Mouse (Mus musculus): ENCODE results near the gene Insr.
"Not testable (repeated sequence)": the region's sequence is repeated elsewhere in the genome, so short reads cannot be mapped to it uniquely, and the experiment has no call there.

The Insr gene

DNA sequence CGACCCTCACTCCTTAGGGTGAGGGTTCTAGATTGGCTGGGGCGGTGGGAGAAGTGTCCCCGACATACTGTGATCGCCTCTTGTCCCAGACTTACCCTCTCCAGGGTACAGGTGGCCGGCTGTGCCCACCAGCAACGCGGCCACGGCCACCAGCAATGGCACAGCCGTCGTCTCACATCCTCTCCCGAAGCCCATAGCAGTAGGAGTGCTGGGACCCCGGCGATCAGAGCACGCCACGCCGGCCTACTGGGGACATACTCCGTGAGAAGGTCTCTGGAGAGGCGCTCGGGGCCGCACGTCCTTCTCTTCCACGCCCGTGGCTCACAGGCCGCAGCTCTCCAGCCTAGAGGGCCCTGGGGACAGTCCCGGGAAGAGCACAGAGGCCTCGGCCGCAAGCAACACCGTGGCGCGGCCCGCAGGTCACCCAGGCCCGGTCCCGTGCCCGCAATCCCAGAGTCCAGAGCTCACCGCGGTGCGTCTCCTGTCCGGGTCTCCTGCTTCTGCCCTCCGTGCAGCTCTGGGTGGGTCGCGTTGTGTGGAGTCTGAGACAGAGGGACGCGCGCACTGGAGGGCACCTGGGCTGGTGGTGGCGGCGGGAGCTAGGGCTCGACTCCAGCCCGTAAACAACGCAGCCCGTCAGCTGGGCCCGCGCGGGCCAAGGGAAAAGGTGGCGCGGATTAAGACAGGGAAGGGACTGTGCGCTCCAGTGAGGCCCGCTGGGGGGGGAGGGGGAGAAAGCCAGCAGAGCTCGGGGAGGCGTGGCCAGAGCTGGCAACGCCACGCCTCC is at the start of gene Insr:
Insr (minus strand) TSS at position 684 of the 787 bp plus-strand sequence.
- DNase-seq (ENCODE audit: low read depth in 2 of 2, low spot score in 2 of 2) = peak; percentile 78 to 89

DNA sequence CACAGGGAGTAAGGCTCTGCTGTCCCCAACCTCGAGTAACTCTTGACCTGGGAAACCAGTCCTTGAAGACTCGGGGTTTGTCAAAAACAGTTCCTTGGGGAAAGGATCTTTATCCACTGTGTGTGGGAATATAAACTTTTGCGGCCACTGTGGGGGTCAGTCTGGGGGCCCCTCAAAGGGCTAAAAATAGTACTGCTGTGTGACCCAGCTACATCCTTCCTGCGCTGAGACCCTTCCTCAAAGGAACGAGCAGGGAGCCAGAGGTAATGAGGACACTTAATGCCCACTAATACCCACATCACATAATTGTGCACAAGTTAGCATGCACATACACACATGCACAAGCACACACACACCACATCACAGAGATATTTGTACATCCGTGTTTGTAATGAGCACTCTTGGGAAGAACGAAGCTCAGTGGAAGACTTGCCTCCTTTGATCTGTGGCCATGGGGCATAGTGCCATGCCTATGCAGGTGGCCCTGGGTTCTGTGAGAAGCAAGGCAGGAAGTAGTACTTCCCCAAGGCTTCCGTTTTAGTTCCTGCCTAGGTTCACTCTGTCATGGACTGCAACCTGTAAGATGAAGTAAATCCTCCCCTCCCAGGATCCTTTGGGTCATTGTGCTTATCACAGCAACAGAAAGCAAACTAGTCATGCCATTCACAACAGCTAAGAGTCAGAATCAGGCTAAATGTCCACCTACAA is 48.3 kb upstream of the Insr start:
- peak in 1 of 2 experiments; percentile 7 for DNase-seq (ENCODE audit: low read depth in 2 of 2, low spot score in 2 of 2)

DNA sequence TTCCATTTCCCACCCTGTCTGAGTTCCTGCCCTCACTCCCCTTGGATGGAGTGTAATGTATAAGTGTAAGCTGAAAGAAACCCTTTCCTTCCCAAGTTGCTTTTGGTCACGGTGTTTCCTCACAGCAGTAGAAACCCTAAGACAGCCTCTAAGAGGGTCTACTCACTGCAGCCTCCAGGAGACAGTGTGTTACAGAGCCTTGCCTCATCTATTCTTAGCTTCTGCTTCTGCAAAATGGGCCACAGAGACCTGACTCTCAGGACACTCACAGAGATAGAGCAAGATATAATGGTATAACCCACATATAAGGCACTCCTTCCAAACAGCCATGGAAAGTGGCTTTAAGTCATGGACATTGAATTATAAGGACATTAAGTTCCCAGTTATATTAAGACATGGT is 47.6 kb upstream of the Insr start:
- DNase-seq (ENCODE audit: low read depth in 2 of 2, low spot score in 2 of 2) = no peak

DNA sequence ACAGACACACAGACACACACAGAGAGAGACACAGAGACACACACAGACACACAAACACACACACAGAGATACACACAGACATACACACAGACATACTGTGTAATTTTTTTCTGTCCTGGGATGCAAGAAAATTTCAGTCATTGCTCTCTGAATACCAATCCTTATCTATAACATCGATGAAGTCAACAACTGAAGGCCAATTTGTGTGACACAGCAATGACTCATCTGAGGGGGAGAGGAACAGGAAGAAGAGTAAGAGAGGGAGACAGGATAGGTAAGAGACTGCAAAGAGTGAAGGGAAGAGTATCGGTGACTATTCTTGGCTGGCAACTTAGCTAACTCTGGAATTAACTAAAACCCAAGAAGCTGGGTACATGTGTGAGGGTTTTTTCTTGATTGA is 44.8 kb upstream of the Insr start:
- DNase-seq (ENCODE audit: low read depth in 2 of 2, low spot score in 2 of 2) = peak in 1 of 2 experiments; percentile 14

DNA sequence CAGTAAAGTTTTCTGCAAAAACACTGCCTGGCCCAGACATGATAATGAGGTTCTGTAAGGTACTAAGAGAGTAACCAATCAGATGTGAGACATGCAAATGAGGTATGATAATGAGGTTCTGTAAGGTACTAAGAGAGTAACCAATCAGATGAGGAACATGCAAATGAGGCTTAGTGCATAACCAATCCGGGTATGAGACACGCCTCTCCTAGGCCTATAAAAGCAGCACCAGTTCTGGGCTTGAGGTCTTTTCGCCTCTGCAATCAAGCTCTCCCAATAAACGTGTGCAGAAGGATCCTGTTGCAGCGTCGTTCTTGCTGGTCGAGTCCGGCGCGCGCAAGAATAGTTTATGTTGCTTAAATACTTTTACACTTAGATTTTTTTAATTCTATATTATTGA is 39.9 kb upstream of the Insr start:
- not testable (repeated sequence) for DNase-seq (ENCODE audit: low read depth in 2 of 2, low spot score in 2 of 2)

DNA sequence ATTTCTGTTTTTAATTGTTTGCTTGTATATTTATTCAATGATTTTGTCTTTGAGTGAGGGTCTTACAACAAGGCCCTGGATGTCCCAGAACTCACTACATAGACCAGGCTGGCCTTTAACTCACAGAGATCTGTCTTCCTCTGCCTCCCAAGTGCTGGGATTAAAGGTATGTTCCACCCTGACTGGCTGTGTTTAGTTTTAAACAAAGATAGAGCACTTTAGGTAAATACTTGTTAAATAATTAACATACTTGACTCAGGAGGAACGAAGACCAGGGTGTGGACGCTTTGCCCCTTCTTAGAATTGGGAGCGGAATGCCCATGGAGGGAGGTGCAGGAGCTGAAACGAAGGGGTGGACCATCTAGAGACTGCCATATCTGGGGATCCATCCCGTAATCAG is 37.2 kb upstream of the Insr start:
- DNase-seq (ENCODE audit: low read depth in 2 of 2, low spot score in 2 of 2) = no peak

DNA sequence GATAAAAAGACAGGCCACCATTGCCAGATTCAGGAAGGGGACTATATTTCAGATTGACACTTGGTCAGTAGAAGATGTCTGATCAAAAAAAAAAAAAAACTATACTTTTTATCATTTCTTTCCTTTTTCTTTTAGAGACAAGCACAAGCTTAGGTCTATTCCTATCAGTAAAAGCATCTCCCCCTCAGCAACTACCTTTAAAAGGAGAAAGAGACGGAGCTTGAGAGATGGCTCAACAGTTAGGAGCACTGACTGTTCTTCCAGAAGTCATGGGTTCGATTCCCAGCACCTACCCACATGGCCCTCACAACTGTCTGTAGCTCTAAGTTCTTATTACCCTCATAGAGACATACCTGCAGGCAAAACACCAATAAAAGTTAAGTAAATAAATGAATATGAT is 34.9 kb upstream of the Insr start:
- no peak for DNase-seq (ENCODE audit: low read depth in 2 of 2, low spot score in 2 of 2)

DNA sequence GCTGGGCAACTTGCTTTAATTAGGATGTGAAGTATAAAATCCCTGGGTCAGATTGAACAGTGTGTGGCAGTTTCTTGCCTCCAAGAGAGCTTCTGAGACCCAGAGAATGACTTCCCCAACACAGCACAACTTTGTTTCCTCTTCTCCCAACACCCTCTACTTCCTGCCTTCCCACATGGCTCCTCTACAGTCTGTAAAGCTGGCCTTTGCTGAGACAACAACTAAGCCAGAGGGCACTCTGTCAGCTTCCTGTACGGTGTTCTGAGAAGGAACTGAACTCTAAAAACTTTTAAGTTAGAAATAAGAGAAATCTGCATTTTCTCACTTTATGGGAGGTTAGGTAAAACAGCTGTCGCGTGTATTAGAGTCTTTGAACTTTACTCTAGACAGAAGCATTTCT is 34.4 kb upstream of the Insr start:
- DNase-seq (ENCODE audit: low read depth in 2 of 2, low spot score in 2 of 2) = no peak

DNA sequence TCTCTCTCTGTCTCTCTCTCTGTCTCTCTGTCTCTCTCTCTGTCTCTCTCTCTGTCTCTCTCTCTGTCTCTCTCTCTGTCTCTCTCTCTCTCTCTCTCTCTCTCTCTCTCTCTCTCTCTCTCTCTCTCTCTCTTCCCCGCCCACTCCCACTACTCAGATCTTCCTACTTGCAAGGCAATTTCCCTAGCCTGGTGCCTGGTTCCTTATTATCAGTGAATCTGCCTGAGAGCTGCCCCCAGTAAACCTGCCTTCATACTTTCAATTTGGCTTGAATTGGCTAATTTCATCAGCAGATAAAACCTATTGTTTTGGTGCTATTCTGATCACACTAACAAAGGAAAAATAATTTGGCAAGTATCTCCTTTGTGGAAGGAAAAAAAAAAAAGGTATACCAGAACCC is 34.0 kb upstream of the Insr start:
- DNase-seq (ENCODE audit: low read depth in 2 of 2, low spot score in 2 of 2) = not testable (repeated sequence)

DNA sequence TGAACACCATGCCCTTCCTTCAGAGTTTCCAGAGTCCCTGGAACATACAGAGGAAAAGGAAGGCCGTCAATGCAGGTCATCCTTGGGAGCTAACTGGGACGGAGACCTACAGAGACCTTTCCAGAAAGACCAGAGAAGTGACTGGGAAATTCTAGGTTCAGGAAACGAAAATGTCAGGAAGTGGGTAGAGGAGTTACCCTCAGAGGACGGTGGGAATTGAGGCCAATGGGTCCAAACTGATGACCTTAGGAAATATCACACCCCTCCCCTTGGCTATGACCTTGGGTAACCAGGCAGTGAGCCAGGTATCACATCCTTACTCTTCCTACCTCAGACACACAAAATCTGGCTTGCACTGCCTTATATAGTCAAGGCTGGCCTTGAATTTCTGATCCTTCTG is 32.1 kb upstream of the Insr start:
- DNase-seq (ENCODE audit: low read depth in 2 of 2, low spot score in 2 of 2) = no peak

DNA sequence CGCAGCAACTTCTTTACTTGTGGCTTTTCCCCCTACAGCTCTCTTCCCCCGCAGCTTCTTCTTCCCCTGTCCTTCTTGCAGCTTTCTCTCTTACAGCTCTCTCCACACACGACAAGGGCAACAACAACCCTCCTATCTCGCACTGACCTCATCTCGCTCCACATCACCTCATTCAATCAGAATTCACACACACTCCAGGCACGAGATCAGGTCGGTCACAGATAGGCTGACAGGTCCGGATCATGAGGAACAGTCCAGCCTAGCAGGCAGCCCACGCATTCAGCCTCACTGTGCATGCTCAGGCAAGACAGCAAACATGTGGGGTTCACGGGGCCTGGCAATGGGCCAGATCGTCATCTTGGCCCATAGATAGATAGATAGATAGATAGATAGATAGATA is 30.2 kb upstream of the Insr start:
- DNase-seq (ENCODE audit: low read depth in 2 of 2, low spot score in 2 of 2) = no peak

DNA sequence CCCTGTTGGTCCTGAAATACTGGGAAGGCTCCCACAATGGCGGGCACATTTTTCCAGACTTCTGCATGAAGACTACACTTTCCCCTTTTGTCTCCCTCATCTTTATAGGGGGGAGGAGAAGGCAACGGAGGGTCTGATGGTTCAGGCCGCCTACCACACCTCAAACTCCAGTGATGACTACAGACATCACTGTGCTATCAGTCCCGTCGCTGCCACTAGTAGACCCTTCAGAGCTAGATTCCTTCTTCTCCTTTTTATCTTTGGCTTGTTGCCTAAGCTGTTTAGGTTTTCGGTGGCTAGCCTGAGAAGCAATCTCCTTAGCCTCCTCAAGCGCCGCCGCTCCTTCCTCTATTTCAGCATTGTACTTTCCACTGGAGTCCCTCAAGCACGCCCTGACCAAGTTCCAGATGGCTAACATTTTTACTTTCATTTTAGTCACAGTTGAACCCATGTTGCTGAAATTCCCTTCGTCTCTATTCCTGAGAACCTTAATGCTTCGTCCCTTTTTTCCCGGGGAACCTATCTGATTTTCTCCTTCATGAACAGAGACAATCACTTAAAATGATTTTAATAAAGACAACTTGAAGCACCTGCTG is 28.9 kb upstream of the Insr start:
- not testable (repeated sequence) for DNase-seq (ENCODE audit: low read depth in 2 of 2, low spot score in 2 of 2)

DNA sequence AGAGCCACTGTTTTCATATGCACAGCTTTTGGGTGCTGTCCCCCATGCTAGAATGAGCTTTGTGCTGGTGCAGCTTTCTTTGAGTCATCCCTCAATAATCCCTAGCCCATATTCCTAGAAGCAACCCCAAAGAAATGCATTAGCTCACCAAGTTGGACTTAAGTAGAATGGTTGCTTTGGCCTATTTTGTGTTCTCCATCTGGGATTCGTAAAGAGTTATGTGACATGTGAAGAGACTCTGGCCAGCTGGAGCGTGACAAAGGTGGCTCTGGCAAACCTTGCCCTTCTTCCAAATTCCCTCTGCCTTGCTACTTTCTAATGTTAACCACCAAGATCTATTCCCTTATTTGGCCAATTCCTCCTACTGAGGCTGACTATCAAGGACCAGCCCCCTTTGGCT is 22.7 kb upstream of the Insr start:
- DNase-seq (ENCODE audit: low read depth in 2 of 2, low spot score in 2 of 2) = no peak

DNA sequence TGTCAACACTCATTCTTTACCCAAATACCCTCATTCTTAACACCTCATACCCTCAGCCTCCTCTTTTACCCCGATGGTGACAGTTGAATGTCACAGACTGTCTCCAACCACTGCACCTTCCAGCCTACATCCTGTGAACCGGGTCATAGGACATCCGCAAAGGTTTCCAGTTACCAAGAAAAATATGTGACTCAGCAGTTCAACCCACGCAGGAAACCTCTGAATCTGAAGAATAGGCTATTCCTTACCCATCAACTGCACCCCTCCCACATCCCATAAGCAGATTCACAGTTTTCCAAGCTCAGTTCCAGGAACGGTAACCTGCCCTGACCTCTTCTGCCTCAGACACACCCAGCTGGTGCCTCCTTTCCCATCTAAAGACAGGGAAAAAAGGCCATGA is 19.9 kb upstream of the Insr start:
- no peak for DNase-seq (ENCODE audit: low read depth in 2 of 2, low spot score in 2 of 2)

DNA sequence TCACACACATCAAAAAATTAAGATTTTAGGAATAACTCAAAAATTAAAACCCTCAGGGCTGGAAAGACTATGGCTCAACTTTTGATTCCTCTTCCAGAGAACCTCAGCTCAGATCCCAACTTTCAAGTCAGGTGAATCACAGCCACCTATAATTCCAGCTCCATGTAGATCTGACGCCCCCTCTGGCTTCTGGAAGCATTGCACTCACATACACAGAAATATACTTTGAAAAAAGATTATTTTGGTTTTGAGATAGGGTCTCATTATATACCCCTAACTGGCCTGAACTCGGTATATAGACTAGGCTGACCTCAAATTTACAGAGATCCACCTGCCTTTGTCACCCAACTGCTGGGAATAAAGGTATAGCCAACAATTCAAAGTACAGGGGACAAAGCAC is 6.4 kb upstream of the Insr start:
- DNase-seq (ENCODE audit: low read depth in 2 of 2, low spot score in 2 of 2) = no peak

DNA sequence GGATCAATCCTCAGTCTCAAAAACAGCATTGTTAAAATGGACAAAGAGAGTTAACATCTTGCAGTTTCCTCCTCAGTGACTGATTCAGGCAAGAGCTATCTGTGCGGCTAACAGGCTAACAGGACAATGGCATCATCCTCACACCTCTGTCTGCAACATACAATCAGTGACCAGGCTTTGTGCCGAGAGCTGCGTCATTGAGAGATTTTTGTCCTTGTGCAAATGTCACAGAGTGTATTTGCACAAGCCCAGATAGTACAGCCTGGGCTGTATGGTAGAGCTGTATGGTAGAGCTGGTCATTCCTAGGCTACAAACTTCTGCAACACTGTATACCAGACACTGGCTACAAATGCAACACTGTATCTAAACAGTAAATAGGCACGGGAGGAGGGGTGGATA is 5.2 kb upstream of the Insr start:
- DNase-seq (ENCODE audit: low read depth in 2 of 2, low spot score in 2 of 2) = no peak

DNA sequence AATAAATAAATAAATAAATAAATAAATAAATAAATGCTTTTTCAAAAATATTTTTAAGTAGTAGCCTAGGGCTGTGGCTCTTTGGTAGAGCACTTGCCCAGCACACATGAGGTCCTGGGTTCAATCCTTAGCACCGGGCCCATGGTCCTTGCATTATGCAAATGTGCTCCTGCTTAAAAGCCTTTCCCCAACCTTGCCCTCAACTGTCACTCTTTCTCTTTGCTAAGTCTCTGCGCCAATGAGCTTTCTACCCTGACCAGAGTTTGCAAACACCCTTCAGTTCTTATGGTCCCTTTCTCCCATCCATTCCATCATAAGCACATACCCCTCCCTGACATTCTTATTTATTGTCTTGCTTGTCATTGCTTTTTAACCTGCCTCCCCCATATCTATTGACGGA is 1.9 kb upstream of the Insr start:
- no peak for DNase-seq (ENCODE audit: low read depth in 2 of 2, low spot score in 2 of 2)

DNA sequence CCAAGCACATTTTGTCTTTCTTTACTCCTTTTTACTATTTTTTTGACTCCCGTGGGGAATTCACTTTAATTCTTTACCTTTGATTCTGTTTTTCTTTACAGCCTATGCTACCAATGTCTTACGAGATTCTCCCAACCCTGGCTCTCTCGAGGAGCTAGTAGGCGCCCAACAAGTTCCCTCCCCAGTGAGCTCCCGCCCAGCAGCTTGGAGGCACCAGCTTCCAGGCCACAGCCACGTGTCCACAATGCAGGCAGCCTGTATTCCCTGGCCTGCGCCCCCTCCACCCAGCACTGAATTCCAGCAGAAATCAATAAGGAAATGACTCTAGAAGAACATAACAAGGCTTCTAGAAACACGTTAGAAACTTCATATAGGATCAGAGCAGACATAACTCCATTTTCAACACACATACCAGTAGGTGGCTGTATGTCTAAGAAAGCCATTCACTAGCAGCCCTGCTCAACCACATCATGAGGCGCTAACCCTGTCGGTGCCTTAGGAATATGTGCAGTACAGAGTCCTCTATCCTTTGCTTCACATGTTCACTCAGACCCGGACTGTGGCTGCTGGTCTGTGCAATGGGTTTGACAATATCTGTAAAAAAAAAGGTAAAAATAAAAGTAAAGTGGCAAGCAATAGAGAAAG is 971 bp upstream of the Insr start:
- DNase-seq (ENCODE audit: low read depth in 2 of 2, low spot score in 2 of 2) = no peak

DNA sequence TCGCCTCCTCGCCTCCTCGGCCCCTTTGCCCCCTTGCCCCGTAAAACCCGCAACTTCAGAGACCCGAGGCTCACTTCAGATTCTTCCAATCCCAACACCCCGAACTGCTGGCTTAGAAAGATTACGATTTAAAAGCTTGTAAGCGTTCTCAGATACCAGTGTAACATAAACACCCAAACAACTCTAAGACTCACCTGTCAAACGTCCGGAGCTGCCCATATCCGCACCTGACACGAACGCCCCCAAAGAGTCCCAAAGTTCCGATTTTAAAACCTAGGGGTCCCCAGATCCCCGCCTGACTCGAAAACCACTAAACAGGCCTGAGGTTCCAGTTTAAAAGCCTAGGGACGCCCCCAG is 282 bp upstream of the Insr start:
- DNase-seq (ENCODE audit: low read depth in 2 of 2, low spot score in 2 of 2) = no peak

DNA sequence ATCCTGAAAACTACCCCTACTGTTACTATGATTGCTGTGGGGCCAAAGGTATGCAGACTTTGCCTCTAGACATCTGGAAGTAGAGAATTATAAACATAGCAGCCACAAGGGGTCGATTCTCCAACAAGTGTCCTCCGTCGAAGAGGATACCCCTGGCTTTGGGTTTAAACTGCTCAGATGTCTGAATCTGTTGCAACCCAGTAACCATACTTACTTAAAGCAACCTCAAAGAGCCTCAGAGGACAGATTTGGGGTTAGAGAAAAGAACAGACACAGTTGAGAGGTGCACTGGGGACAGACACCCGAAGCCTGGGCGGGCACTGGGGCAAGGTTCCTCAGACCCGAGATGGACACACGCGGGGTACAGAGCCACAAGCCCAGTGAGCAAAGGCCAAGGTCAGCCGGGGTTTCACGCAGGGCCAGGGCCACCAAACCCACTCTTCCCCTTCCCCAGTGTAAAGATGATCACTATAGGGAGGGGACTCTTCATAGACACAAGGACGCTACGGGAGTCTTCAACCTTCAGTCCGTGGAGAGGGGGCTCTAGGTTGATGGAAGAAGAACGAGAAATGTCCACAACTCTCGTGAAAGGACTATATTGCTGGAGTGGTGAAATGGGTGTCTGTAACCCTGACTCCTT is 1.1 kb downstream of the Insr start:
- DNase-seq (ENCODE audit: low read depth in 2 of 2, low spot score in 2 of 2) = peak in 1 of 2 experiments; percentile 14

DNA sequence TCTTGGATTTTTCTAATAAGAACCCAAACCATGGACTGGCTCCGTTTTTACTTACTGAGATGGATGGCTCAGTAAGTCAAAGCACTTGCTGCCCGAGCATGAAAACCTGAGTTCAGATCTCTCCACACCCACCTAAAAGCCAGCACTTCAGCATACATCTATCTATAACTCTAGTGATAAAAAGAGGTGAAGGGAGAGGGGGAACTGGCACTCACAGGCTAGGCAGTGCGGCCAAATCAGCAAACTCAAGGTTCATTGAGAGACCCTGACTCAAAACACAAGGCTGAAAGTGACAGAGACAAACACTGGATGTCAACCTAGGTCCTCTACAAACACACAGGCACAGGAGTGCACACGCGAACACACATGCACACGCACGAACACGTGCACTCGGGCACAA is 2.2 kb downstream of the Insr start:
- DNase-seq (ENCODE audit: low read depth in 2 of 2, low spot score in 2 of 2) = no peak

All from CD8-positive naive resting alpha-beta T cell, adult 2 months (primary cell).